Mouse (Mus musculus) G1E (cell line): ENCODE data around the gene Rnf222. TPM values are rescaled to one million over a fixed set of nuclear protein-coding genes. Genes with fewer than 3 reads are reported as not detected.

Experiments used
- ATAC-seq: 2 replicates; pipeline ENCODE4 v1.8.0; 2016; ENCODE audit warnings: mild to moderate bottlenecking; ENCODE audit not compliant: insufficient number of reproducible peaks, poor library complexity, low FRiP score, severe bottlenecking; ENCODE audit errors: extremely low read depth
- DNase-seq: peaks from one replicate; pipeline ENCODE4 v3.0.0; 2012; ENCODE audit warnings: low spot score
- H3K27me3 ChIP-seq: 2 replicates; pipeline ENCODE4 v1.6.1; 2012; ENCODE audit warnings: mild to moderate bottlenecking, low read length, inconsistent platforms; ENCODE audit not compliant: insufficient read depth
- H3K36me3 ChIP-seq: replicated peaks from 2 replicates; pipeline ENCODE3; 2012; ENCODE audit warnings: mild to moderate bottlenecking, inconsistent platforms
- H3K4me1 ChIP-seq: 2 replicates; pipeline ENCODE4 v1.6.1; 2012; ENCODE audit warnings: low read depth, low read length, inconsistent platforms, mixed read lengths; ENCODE audit not compliant: insufficient read depth
- H3K4me3 ChIP-seq: 2 replicates; pipeline ENCODE4 v1.5.1; 2012; ENCODE audit warnings: low read depth, mild to moderate bottlenecking, inconsistent platforms, low read length, moderate library complexity, mixed read lengths
- H3K9me3 ChIP-seq: replicated peaks from 2 replicates; pipeline ENCODE4 v1.6.1; 2012; ENCODE audit warnings: inconsistent platforms
- CTCF ChIP-seq: IDR thresholded peaks from 2 replicates; pipeline ENCODE4 v1.5.1; 2012; ENCODE audit warnings: low read depth, low read length, inconsistent platforms, mixed read lengths
- GATA1 ChIP-seq: IDR thresholded peaks from 2 replicates; pipeline ENCODE4 v1.6.1; 2012; ENCODE audit warnings: borderline replicate concordance, low read length, inconsistent platforms, mixed read lengths
- GATA2 ChIP-seq: IDR thresholded peaks from 2 replicates; pipeline ENCODE4 v1.6.1; 2012; ENCODE audit warnings: low read depth, low read length, inconsistent platforms, borderline replicate concordance
- POLR2AphosphoS5 ChIP-seq: IDR thresholded peaks from 2 replicates; pipeline ENCODE4 v1.6.1; 2012; ENCODE audit warnings: low read depth, low read length, inconsistent platforms; ENCODE audit not compliant: insufficient replicate concordance
- TAL1 ChIP-seq: conservative IDR thresholded peaks from 2 replicates; pipeline ENCODE4 v1.6.1; 2012; ENCODE audit warnings: low read depth, low read length, inconsistent platforms, mixed read lengths
- polyA plus RNA-seq: library from polyadenylated mRNA; stranded (reverse); fragments of >175 nt; gene quantifications from 2 replicates; pipeline ENCODE4 v1.2.3, GENCODE M21; 2012
- total RNA-seq, 2 experiments: library from RNA; stranded (forward) in 1 of 2; stranded (reverse) in 1 of 2; fragments of 200-1000 nt in 1 of 2; fragments of >200 nt in 1 of 2; fragmentation: Nextera tagmentation in 1 of 2; gene quantifications; 2 replicates each; pipeline ENCODE4 v1.2.3; 2014 to 2017

Gene Rnf222
- total and polyA plus RNA-seq, 3 experiments: 0.11 TPM; not detected in 2

GRCm38 (mm10) chr11:68896247-68896646 is 7.9 kb downstream of the Rnf222 start:
- Histone ChIP-seq H3K4me3 (no peak overlapping the region), H3K27me3 (peaks cover 26% of the 10 kb centered on the region), H3K9me3 (no peaks in the 10 kb centered on the region), H3K36me3 (no peaks in the 10 kb centered on the region), H3K4me1 (peaks cover 39% of the 10 kb centered on the region)
- ATAC-seq (no peak), DNase-seq (no peak)
- no peak for TF ChIP-seq CTCF
- no peak for TF ChIP-seq POLR2AphosphoS5
- TF ChIP-seq TAL1: no peak
- no peak for TF ChIP-seq GATA2
- no peak for TF ChIP-seq GATA1

GRCm38 (mm10) chr11:68897120-68897519 is 8.8 kb downstream of the Rnf222 start:
- ATAC-seq: 0 out of 2 replicates have a peak, but pooled peaks have one; percentile 22
- peaks cover 37% of the 10 kb centered on the region for H3K4me1 ChIP-seq
- TF ChIP-seq CTCF: peak; percentile 85
- no peak for TF ChIP-seq GATA1
- TF ChIP-seq POLR2AphosphoS5: no peak
- H3K9me3 ChIP-seq: no peaks in the 10 kb centered on the region
- DNase-seq: no peak
- H3K27me3 ChIP-seq: peaks cover 17% of the 10 kb centered on the region; the same call in 1 of the 2 replicates
- H3K4me3 ChIP-seq: no peak overlapping the region
- H3K36me3 ChIP-seq: no peaks in the 10 kb centered on the region

- ATAC-seq: no peak
- no peaks in the 10 kb centered on the region for H3K9me3 ChIP-seq
- TF ChIP-seq GATA2: no peak
- TF ChIP-seq POLR2AphosphoS5: no peak
- no peak for TF ChIP-seq CTCF
- TF ChIP-seq GATA1: no peak
- TF ChIP-seq TAL1: no peak
- no peak overlapping the region for H3K4me3 ChIP-seq
- DNase-seq: no peak
- peaks cover 6% of the 10 kb centered on the region for H3K36me3 ChIP-seq
- H3K4me1 ChIP-seq: peaks cover 36% of the 10 kb centered on the region
- peaks cover 12% of the 10 kb centered on the region; the same call in 1 of the 2 replicates for H3K27me3 ChIP-seq
Observed at GRCm38 (mm10) chr11:68897838-68898237, 9.5 kb downstream of the Rnf222 start.

- H3K4me1 ChIP-seq: peaks cover 46% of the 10 kb centered on the region
- DNase-seq (no peak), ATAC-seq (0 out of 2 replicates have a peak, but pooled peaks have one; percentile 23)
- no peaks in the 10 kb centered on the region for H3K9me3 ChIP-seq
- peaks cover 15% of the 10 kb centered on the region for H3K36me3 ChIP-seq
- no peak for TF ChIP-seq POLR2AphosphoS5
- TF ChIP-seq CTCF: no peak
- no peak for TF ChIP-seq TAL1
- no peak for TF ChIP-seq GATA1
- no peak for TF ChIP-seq GATA2
- H3K27me3 ChIP-seq: peaks cover 5% of the 10 kb centered on the region; the same call in 1 of the 2 replicates
- no peak overlapping the region; the same call in 1 of the 2 replicates for H3K4me3 ChIP-seq
Observed at GRCm38 (mm10) chr11:68898790-68899189, 10.4 kb downstream of the Rnf222 start.

GRCm38 (mm10) chr11:68899815-68900214 is 11.5 kb downstream of the Rnf222 start:
- H3K4me1 ChIP-seq: peaks cover 56% of the 10 kb centered on the region
- H3K9me3 ChIP-seq: no peaks in the 10 kb centered on the region
- no peak overlapping the region for H3K4me3 ChIP-seq
- DNase-seq (no peak), ATAC-seq (no peak)
- peaks cover 5% of the 10 kb centered on the region; the same call in 1 of the 2 replicates for H3K27me3 ChIP-seq
- no peak for TF ChIP-seq GATA1
- H3K36me3 ChIP-seq: peaks cover 26% of the 10 kb centered on the region

GRCm38 (mm10) chr11:68900519-68901350 is 12.4 kb downstream of the Rnf222 start:
- ATAC-seq (no peak), DNase-seq (no peak)
- Histone ChIP-seq H3K36me3 (peaks cover 35% of the 10 kb centered on the region), H3K4me3 (peak overlapping the region; percentile 92; the same call in 1 of the 2 replicates), H3K4me1 (peaks cover 62% of the 10 kb centered on the region), H3K27me3 (peaks cover 5% of the 10 kb centered on the region; the same call in 1 of the 2 replicates), H3K9me3 (no peaks in the 10 kb centered on the region)
- TF ChIP-seq POLR2AphosphoS5 (no peak), GATA2 (no peak), TAL1 (no peak), CTCF (no peak), GATA1 (no peak)
